Mouse (Mus musculus): ENCODE measurements around the gene Psg28. TPM values are rescaled to one million over a fixed set of nuclear protein-coding genes. Genes with fewer than 3 reads are reported as not detected.
"Not testable (repeated sequence)": the region's sequence is repeated elsewhere in the genome, so short reads cannot be mapped to it uniquely, and the experiment has no call there.

Psg28 gene
- total RNA-seq (2015; ENCODE audit: low replicate concordance) = not detected in 2 replicates
- total RNA-seq (2017; ENCODE audit: low replicate concordance) = 0.85 TPM in 1 of 2 replicates, not detected in the other

DNA sequence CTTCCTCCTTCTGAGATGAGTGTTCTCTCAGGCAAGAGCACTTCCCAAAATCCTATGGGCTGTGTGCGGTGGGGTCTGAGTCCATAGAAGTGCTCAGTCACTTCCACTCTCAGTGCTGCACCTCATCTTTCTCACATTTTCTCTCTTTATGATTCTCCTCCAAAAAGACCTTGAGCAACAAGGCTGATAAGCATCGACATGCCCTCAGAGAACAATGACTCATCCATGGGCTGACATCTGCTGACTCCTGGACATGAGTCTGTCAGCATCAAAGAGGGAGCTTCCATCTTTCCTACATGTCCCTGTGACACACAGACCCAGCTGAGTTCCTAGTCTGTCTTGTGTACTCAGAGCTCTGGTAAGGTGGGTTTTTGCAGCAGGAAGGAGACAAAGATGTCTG, at the start of gene Psg28:
Gene Psg28, minus strand, starts transcription at position 101 of the 400 bp plus-strand sequence.
- ATAC-seq (replicated peaks; ENCODE audit: low FRiP score, poor library complexity, severe bottlenecking) = not testable (repeated sequence)

DNA sequence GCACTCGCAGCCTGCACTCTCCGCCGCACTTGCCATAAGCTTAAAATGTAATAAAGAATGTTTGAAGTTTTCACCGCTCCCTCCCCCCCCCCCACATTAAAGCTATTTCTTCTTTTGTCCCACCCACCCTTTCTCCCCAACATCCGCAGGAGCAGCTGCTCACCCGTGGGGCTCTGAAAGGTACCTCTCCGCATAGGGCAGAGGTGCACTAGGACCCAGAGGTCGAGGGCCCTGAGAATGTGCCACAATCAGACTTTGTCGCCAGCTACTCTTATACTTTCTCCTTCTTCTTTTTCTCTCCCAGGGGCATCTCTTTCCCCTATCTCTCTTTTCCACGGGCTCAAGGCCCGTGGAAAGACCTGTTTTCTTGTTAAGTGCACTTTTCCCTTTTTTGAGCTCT, 28.4 kb downstream of the Psg28 start:
- ATAC-seq (replicated peaks; ENCODE audit: low FRiP score, poor library complexity, severe bottlenecking) = no peak

DNA sequence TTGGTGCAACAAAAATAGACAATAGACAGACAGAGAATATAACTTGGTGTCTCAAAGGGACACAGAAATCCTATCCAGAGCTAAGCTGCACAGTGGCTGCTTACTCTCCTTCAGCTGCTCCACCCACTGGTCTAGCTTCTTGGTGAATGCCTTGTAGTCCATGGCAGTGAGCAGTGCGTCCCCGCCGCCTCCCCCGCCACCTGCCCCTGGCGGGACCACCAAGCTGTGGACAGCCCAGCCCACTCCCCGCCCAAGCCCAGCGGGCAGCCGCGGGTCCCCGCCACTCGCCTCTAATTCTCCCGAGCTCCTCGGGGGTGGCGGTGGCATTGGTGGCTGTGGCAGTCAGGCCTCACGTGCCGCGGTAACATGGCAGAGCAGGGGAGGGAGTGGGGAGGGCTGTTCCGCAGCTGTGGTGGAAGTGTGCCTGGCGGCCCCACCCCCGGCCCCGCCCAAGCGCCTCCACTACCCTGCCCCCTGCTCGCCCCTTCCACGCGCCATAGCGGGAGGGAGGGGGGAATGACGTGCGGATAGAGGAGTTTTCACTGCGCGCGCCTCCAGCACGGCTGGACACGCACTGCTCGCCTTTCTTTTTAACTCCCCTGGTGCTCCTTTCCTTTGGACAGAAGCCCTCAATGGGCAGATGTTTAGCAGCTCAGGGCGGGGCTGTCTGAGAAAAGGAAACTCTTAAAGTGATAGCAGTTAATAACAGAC, 29.2 kb downstream of the Psg28 start:
- no peak for ATAC-seq (replicated peaks; ENCODE audit: low FRiP score, poor library complexity, severe bottlenecking)

DNA sequence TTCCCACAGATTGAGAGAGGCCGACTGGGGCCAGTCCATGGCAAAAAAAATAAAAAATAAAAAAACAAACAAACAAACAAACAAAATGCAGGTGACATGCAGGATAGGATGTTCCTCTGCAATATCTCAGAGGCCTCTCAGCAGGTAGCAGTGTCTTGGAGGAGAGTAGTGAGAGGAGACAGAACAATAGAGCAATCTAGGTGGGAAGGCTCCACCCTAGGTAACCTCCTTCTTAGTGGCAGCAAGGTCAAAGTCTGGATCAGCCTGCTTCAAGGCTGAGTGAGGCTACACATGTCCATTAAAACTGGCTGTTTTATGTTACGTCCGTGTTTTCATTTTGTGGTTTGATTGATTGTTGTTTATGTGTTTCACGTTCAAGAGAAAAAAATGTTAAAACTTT, 40.4 kb downstream of the Psg28 start:
- not testable (repeated sequence) for ATAC-seq (replicated peaks; ENCODE audit: low FRiP score, poor library complexity, severe bottlenecking)

DNA sequence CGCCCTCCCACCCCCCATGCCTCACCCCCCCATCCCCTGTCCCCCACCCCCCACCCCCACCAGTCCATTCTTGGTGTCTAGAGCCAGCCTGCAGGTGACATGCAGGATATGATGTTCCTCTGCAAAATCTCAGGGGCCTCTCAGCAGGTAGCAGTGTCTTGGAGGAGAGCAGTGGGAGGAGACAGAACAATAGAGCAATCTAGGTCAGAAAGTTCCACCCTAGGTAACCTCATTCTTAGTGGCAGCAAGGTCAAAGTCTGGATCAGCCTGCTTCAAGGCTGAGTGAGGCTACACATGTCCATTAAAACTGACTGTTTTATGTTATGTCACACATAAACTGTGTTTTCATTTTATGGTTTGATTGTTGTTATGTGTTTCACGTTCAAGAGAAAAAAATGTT, 53.5 kb downstream of the Psg28 start:
- no peak for ATAC-seq (replicated peaks; ENCODE audit: low FRiP score, poor library complexity, severe bottlenecking)

Other genes with a start within 250 kb of the Psg28 start
- gene Mill1, start 186.7 kb downstream of the Psg28 start, total RNA-seq (2015; ENCODE audit: low replicate concordance) = not detected in 2 replicates
- not detected in 2 replicates for gene Mill1, start 186.7 kb downstream of the Psg28 start, total RNA-seq (2017; ENCODE audit: low replicate concordance)
- gene Psg18, start 77.0 kb downstream of the Psg28 start, total RNA-seq (2015; ENCODE audit: low replicate concordance) = not detected in 2 replicates
- gene Psg18, start 77.0 kb downstream of the Psg28 start, total RNA-seq (2017; ENCODE audit: low replicate concordance) = not detected in 2 replicates
- not detected in 2 replicates for gene Psg26, start 52.1 kb upstream of the Psg28 start, total RNA-seq (2015; ENCODE audit: low replicate concordance)
- 0.17 TPM in 1 of 2 replicates, not detected in the other for gene Psg26, start 52.1 kb upstream of the Psg28 start, total RNA-seq (2017; ENCODE audit: low replicate concordance)
- gene Psg25, start 100.2 kb upstream of the Psg28 start, total RNA-seq (2015; ENCODE audit: low replicate concordance) = not detected in 2 replicates
- 0.14 TPM in 1 of 2 replicates, not detected in the other for gene Psg25, start 100.2 kb upstream of the Psg28 start, total RNA-seq (2017; ENCODE audit: low replicate concordance)
- gene Psg27, start 135.3 kb upstream of the Psg28 start, total RNA-seq (2015; ENCODE audit: low replicate concordance) = not detected in 2 replicates
- gene Psg27, start 135.3 kb upstream of the Psg28 start, total RNA-seq (2017; ENCODE audit: low replicate concordance) = not detected in 2 replicates
- gene Psg23, start 184.5 kb upstream of the Psg28 start, total RNA-seq (2015; ENCODE audit: low replicate concordance) = not detected in 2 replicates
- gene Psg23, start 184.5 kb upstream of the Psg28 start, total RNA-seq (2017; ENCODE audit: low replicate concordance) = not detected in 2 replicates
- not detected in 2 replicates for gene Psg21, start 224.7 kb upstream of the Psg28 start, total RNA-seq (2015; ENCODE audit: low replicate concordance)
- not detected in 2 replicates for gene Psg21, start 224.7 kb upstream of the Psg28 start, total RNA-seq (2017; ENCODE audit: low replicate concordance)

Measured in erythroblast, adult 5-6 weeks (primary cell).